Mouse (Mus musculus) embryonic facial prominence, embryonic 13.5 days (tissue): Measurements from ENCODE around the gene Gm21992. TPM values are rescaled to one million over a fixed set of nuclear protein-coding genes. Genes with fewer than 3 reads are reported as not detected.

Source experiments
- ATAC-seq: fragments of 200-750 bp; cut with Nextera tagmentation; 2 replicates; pipeline ENCODE4 v1.8.0; 2017; ENCODE audit warnings: low read depth; ENCODE audit not compliant: insufficient number of reproducible peaks, insufficient read depth, low FRiP score, low TSS enrichment
- H3K27ac ChIP-seq: fragments of 300-500 bp; sonication (generic); 2 replicates; pipeline ENCODE4 v1.5.1; 2015; ENCODE audit warnings: moderate library complexity, mild to moderate bottlenecking, inconsistent platforms
- H3K27me3 ChIP-seq: fragments of 300-500 bp; sonication (generic); 2 replicates; pipeline ENCODE4 v1.6.1; 2015; ENCODE audit warnings: mild to moderate bottlenecking, inconsistent platforms
- H3K36me3 ChIP-seq: fragments of 300-500 bp; sonication (generic); 2 replicates; pipeline ENCODE4 v1.6.1; 2015; ENCODE audit warnings: mild to moderate bottlenecking, inconsistent platforms
- H3K4me1 ChIP-seq: fragments of 300-500 bp; sonication (generic); 2 replicates; pipeline ENCODE4 v1.6.1; 2015; ENCODE audit warnings: inconsistent platforms
- H3K4me2 ChIP-seq: fragments of 300-500 bp; sonication (generic); 2 replicates; pipeline ENCODE4 v1.6.1; 2015; ENCODE audit warnings: moderate library complexity, mild to moderate bottlenecking, inconsistent platforms
- H3K4me3 ChIP-seq: fragments of 300-500 bp; sonication (generic); 2 replicates; pipeline ENCODE4 v1.5.1; 2015; ENCODE audit warnings: mild to moderate bottlenecking, inconsistent platforms
- H3K9ac ChIP-seq: fragments of 300-500 bp; sonication (generic); 2 replicates; pipeline ENCODE4 v1.6.1; 2015; ENCODE audit warnings: mild to moderate bottlenecking, inconsistent platforms
- H3K9me3 ChIP-seq: fragments of 300-500 bp; sonication (generic); 2 replicates; pipeline ENCODE4 v1.6.1; 2016; ENCODE audit warnings: inconsistent platforms
- WGBS: fragments of 180-500 bp; shearing (Covaris S2); methylation state at CpG from one replicate; pipeline ENCODE4 v1.1.7; 2015; ENCODE audit warnings: mixed read lengths; 5-methylcytosine and 5-hydroxymethylcytosine counted together
- polyA plus RNA-seq: library from polyadenylated mRNA; unstranded; fragments of >200 nt; fragmentation: Nextera tagmentation; extraction: Ambion mirVana; gene quantifications from 2 replicates; pipeline ENCODE4 v1.2.1, GENCODE M21; 2015

The Gm21992 gene
- polyA plus RNA-seq, 1 experiment from 2014 or later: 51.4 TPM

- Histone ChIP-seq H3K4me3 (no peak overlapping the region), H3K36me3 (peaks cover 17% of the 10 kb centered on the region), H3K4me1 (0 out of 2 replicates have a peak, but pooled peaks cover 4% of the 10 kb centered on the region), H3K9ac (no peak overlapping the region), H3K27ac (no peak overlapping the region), H3K27me3 (no peaks in the 10 kb centered on the region), H3K4me2 (no peak overlapping the region), H3K9me3 (no peaks in the 10 kb centered on the region)
- WGBS: 85% methylated on average over 14 of the region's 14 CpGs
- ATAC-seq: no peak
Observed at GRCm38 (mm10) chr19:4746611-4747010, 64.8 kb downstream of the Gm21992 start.

GRCm38 (mm10) chr19:4745681-4746080 lies 65.7 kb downstream of the Gm21992 start:
- H3K27me3 ChIP-seq: no peaks in the 10 kb centered on the region
- H3K27ac ChIP-seq: no peak overlapping the region
- H3K36me3 ChIP-seq: peaks cover 23% of the 10 kb centered on the region
- no peaks in the 10 kb centered on the region for H3K9me3 ChIP-seq
- H3K4me3 ChIP-seq: no peak overlapping the region
- 93% methylated on average over 10 of the region's 10 CpGs for WGBS
- H3K9ac ChIP-seq: 0 out of 2 replicates have a peak overlapping the region, but pooled peaks have one; percentile 40
- H3K4me1 ChIP-seq: 0 out of 2 replicates have a peak, but pooled peaks cover 4% of the 10 kb centered on the region
- ATAC-seq: no peak
- H3K4me2 ChIP-seq: no peak overlapping the region

DNA sequence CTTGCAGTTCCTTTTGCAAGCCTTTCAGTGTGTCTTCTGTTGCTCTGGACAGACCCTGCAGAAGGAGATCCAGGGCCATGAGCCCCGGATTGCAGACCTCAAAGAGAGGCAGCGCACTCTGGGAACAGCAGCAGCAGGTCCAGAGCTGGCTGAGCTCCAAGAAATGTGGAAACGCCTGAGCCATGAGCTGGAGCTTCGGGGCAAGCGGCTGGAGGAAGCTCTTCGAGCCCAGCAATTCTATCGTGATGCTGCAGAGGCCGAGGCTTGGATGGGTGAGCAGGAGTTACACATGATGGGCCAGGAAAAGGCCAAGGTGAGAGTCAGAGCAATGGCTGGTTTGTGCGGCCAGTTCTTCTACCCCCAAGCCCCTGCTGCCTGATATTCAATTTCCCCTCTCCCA lies 66.4 kb downstream of the Gm21992 start:
- H3K9ac ChIP-seq: peak overlapping the region; percentile 44

DNA sequence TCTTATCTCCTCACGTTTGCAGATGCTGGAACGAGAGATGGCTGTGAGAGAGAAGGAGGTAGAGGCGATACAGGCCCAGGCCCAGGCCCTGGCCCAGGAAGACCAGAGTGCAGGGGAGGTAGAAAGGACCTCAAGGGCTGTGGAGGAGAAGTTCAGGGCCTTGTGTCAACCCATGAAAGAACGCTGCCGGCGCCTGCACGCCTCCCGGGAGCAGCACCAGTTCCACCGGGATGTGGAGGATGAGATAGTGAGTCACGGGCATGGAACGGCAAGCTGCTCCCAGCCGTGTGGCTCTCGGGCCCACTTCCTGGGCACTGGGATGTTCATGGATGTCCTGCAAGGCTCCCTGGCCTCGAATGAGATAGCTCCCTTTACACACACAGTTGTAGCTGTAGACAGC lies 67.4 kb downstream of the Gm21992 start:
- Histone ChIP-seq H3K27ac (0 out of 2 replicates have a peak overlapping the region, but pooled peaks have one; percentile 7), H3K9ac (no peak overlapping the region), H3K4me1 (0 out of 2 replicates have a peak, but pooled peaks cover 4% of the 10 kb centered on the region), H3K4me2 (no peak overlapping the region), H3K4me3 (no peak overlapping the region), H3K36me3 (peaks cover 33% of the 10 kb centered on the region), H3K9me3 (no peaks in the 10 kb centered on the region), H3K27me3 (no peaks in the 10 kb centered on the region)
- WGBS: 81% methylated on average over 14 of the region's 14 CpGs
- no peak for ATAC-seq

More for the DNA sequence above, 66.4 kb downstream of the Gm21992 start:
- Histone ChIP-seq H3K4me3 (no peak overlapping the region), H3K4me2 (no peak overlapping the region), H3K27me3 (no peaks in the 10 kb centered on the region), H3K9me3 (no peaks in the 10 kb centered on the region), H3K27ac (no peak overlapping the region), H3K36me3 (peaks cover 23% of the 10 kb centered on the region), H3K4me1 (0 out of 2 replicates have a peak, but pooled peaks cover 4% of the 10 kb centered on the region)
- WGBS: 74% methylated on average over 9 of the region's 9 CpGs
- no peak for ATAC-seq

DNA sequence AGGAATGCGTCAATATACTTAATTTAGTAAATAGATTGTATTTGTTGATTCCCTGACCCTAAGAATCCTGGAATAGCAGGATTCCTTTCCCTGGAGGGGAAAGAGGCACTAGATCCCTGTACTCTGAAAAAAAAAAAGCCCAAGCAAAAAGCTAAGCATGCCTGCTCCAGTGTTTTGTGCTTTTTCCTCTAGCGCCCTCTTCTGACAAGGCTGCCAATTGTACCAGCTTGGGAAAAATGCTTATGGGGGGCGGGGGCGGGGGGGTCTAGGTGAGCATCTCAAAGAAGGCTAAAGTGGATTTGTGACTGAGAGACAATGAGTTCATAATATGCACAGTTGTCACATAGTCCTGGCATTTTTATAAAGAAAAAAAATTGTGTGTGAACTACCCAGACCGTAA lies 67.9 kb downstream of the Gm21992 start:
- ATAC-seq: no peak
- H3K9me3 ChIP-seq: no peaks in the 10 kb centered on the region
- no peak overlapping the region for H3K4me3 ChIP-seq
- H3K4me1 ChIP-seq: 0 out of 2 replicates have a peak, but pooled peaks cover 4% of the 10 kb centered on the region
- H3K27ac ChIP-seq: no peak overlapping the region
- H3K9ac ChIP-seq: no peak overlapping the region
- H3K36me3 ChIP-seq: peaks cover 31% of the 10 kb centered on the region
- WGBS: 39% methylated on average over 5 of the region's 5 CpGs
- no peak overlapping the region for H3K4me2 ChIP-seq
- no peaks in the 10 kb centered on the region for H3K27me3 ChIP-seq

- Histone ChIP-seq H3K4me2 (no peak overlapping the region), H3K9ac (0 out of 2 replicates have a peak overlapping the region, but pooled peaks have one; percentile 11), H3K4me1 (0 out of 2 replicates have a peak, but pooled peaks cover 4% of the 10 kb centered on the region), H3K4me3 (no peak overlapping the region), H3K27ac (no peak overlapping the region), H3K27me3 (no peaks in the 10 kb centered on the region), H3K36me3 (peaks cover 34% of the 10 kb centered on the region), H3K9me3 (no peaks in the 10 kb centered on the region)
- WGBS: 92% methylated on average over 6 of the region's 6 CpGs
- ATAC-seq: no peak
Observed at GRCm38 (mm10) chr19:4742229-4742628, 69.2 kb downstream of the Gm21992 start.

DNA sequence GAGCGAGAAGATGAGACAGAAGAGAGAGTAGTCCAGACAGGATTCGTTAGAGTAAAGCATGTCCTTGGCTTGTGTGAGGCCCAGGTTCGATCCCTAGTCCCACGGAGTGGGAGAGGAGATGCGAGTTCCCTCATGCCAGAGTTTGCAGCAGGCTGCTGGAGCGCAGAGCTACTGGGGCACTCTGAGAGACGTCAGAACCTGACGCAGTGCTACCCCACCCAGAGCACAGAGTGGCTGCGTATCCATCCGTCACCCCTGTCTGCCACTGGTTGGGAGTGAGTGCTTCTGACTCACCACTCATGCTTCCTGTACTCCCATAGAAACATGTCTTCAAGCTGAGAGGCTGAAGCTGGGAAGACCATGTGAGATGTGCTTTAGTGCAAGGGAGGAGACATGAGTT lies 69.9 kb downstream of the Gm21992 start:
- H3K9ac ChIP-seq: no peak overlapping the region
- H3K36me3 ChIP-seq: peaks cover 31% of the 10 kb centered on the region
- H3K4me2 ChIP-seq: no peak overlapping the region
- H3K4me1 ChIP-seq: 0 out of 2 replicates have a peak, but pooled peaks cover 4% of the 10 kb centered on the region
- H3K27ac ChIP-seq: no peak overlapping the region
- H3K4me3 ChIP-seq: no peak overlapping the region
- no peaks in the 10 kb centered on the region for H3K9me3 ChIP-seq
- ATAC-seq: no peak
- WGBS: 76% methylated on average over 10 of the region's 10 CpGs
- no peaks in the 10 kb centered on the region for H3K27me3 ChIP-seq

DNA sequence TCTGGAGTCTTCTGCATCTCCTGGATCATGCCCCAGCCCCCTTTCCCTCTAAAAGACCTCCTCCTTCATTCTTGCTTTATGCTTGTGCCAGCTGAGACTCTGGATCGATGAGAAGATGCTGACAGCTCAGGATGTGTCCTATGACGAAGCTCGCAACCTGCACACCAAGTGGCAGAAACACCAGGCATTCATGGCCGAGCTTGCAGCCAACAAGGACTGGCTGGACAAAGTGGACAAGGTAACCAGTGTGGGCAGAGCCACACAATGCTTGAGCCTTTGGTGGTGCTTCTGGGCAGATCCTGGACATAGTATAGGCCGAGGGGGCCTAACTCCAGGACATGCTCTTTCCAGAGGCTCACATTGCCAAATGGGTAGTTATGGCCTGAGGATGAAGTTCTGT lies 71.7 kb downstream of the Gm21992 start:
- WGBS: 87% methylated on average over 5 of the region's 5 CpGs
- no peaks in the 10 kb centered on the region for H3K27me3 ChIP-seq

DNA sequence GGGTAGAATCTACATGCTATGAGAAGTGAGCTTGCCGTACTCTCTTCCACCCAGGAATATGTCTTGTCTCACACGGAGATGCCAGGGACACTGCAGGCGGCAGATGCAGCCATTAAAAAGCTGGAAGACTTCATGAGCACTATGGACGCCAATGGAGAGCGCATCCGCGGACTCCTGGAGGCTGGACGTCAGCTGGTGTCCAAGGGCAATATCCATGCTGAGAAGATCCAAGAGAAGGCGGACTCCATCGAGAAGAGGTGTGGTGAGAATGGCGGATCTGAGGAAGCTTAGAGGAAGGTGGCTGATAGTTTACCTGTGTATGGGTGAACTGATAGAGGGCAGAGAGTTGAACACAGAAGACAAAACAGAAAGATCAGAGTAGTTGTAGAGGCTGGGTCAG lies 72.4 kb downstream of the Gm21992 start:
- no peak overlapping the region for H3K4me2 ChIP-seq
- H3K4me3 ChIP-seq: no peak overlapping the region
- no peak for ATAC-seq
- no peak overlapping the region for H3K27ac ChIP-seq
- H3K27me3 ChIP-seq: no peaks in the 10 kb centered on the region
- 94% methylated on average over 11 of the region's 11 CpGs for WGBS
- H3K9ac ChIP-seq: no peak overlapping the region
- H3K9me3 ChIP-seq: no peaks in the 10 kb centered on the region
- no peaks in the 10 kb centered on the region for H3K4me1 ChIP-seq
- H3K36me3 ChIP-seq: peaks cover 36% of the 10 kb centered on the region

More for the DNA sequence above, 71.7 kb downstream of the Gm21992 start:
- no peak overlapping the region for H3K27ac ChIP-seq
- peaks cover 30% of the 10 kb centered on the region for H3K36me3 ChIP-seq
- H3K9ac ChIP-seq: no peak overlapping the region
- no peak overlapping the region for H3K4me2 ChIP-seq
- no peak overlapping the region for H3K4me3 ChIP-seq
- ATAC-seq: no peak
- H3K9me3 ChIP-seq: no peaks in the 10 kb centered on the region
- H3K4me1 ChIP-seq: no peaks in the 10 kb centered on the region

GRCm38 (mm10) chr19:4737866-4738265 lies 73.5 kb downstream of the Gm21992 start:
- no peak overlapping the region for H3K9ac ChIP-seq
- no peaks in the 10 kb centered on the region for H3K9me3 ChIP-seq
- no peak overlapping the region for H3K4me3 ChIP-seq
- peaks cover 36% of the 10 kb centered on the region for H3K36me3 ChIP-seq
- no peak for ATAC-seq
- no peaks in the 10 kb centered on the region for H3K4me1 ChIP-seq
- no peak overlapping the region for H3K27ac ChIP-seq
- H3K27me3 ChIP-seq: no peaks in the 10 kb centered on the region
- no peak overlapping the region for H3K4me2 ChIP-seq
- 86% methylated on average over 13 of the region's 13 CpGs for WGBS

DNA sequence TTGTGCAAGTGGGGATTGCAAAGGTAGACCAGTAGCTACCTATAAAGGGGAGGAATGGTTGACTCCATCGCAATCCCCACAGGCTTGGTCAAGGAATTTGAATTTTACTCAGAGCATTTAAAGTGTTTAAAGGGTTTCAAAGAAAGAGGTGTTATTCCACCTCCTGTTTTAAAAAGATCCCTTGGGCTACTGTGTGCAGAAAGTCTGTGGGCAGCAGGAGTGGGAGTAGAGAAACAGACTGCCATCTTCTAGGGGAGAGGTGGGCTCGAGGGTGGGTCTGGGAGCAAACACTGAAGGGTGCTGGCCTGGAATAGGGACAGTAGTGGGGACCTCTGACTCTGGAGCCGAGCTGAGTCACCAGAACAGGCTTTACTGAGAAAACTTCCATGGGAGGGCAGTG lies 78.4 kb downstream of the Gm21992 start:
- Histone ChIP-seq H3K27ac (no peak overlapping the region), H3K9ac (no peak overlapping the region), H3K36me3 (peaks cover 21% of the 10 kb centered on the region), H3K9me3 (no peaks in the 10 kb centered on the region), H3K4me3 (no peak overlapping the region), H3K4me1 (no peaks in the 10 kb centered on the region), H3K27me3 (no peaks in the 10 kb centered on the region), H3K4me2 (no peak overlapping the region)
- WGBS: 77% methylated on average over 3 of the region's 3 CpGs
- ATAC-seq: no peak

DNA sequence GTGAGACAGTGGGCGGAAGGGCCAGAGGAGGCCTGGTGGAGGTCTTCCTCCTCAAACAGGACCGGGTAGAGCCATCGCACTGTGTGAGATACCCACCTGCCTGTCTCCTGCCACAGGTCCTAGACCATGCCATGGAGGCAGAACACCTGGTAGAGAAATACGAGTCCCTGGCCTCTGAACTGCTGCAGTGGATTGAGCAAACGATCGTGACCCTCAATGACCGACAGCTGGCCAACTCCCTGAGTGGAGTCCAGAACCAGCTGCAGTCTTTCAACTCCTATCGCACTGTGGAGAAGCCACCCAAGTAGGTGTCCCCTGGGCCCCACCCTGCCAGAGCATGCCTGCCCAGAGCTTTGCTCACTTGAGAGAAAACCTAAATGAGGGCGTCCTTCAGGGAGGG lies 82.2 kb downstream of the Gm21992 start:
- Histone ChIP-seq H3K4me1 (no peaks in the 10 kb centered on the region), H3K9me3 (no peaks in the 10 kb centered on the region), H3K9ac (no peak overlapping the region), H3K36me3 (peaks cover 10% of the 10 kb centered on the region), H3K27me3 (no peaks in the 10 kb centered on the region), H3K4me3 (no peak overlapping the region), H3K27ac (no peak overlapping the region), H3K4me2 (no peak overlapping the region)
- no peak for ATAC-seq
- 91% methylated on average over 9 of the region's 9 CpGs for WGBS
